Mouse (Mus musculus): ENCODE measurements at regions not wholly inside any gene's neighbourhood (a gene's known extent, or its start where the extent isn't known, plus 50 kb on each side); places are given as distances from the start of the nearest gene placed in this dataset.

GRCm38 (mm10) chr2:78539592-78540300 lies 328.2 kb upstream of the Ube2e3 start:
- no peak for TF ChIP-seq GATA1 (IDR thresholded peaks at IDR 0.05; ENCODE audit: low read length)

GRCm38 (mm10) chr2:78537574-78537973 lies 330.4 kb upstream of the Ube2e3 start:
- TF ChIP-seq GATA1 (IDR thresholded peaks at IDR 0.05; ENCODE audit: low read length) = no peak

- no peak for TF ChIP-seq GATA1 (IDR thresholded peaks at IDR 0.05; ENCODE audit: low read length)
These were observed 337.4 kb upstream of the Ube2e3 start for GRCm38 (mm10) chr2:78530535-78530934.

- no peak for TF ChIP-seq GATA1 (IDR thresholded peaks at IDR 0.05; ENCODE audit: low read length)
These were observed 347.5 kb upstream of the Ube2e3 start for GRCm38 (mm10) chr2:78520258-78521023.

- TF ChIP-seq GATA1 (IDR thresholded peaks at IDR 0.05; ENCODE audit: low read length) = no peak
These were observed 374.8 kb upstream of the Ube2e3 start for GRCm38 (mm10) chr2:78493115-78493514.

- no peak for TF ChIP-seq GATA1 (IDR thresholded peaks at IDR 0.05; ENCODE audit: low read length)
These were observed 387.9 kb upstream of the Ube2e3 start for GRCm38 (mm10) chr2:78480036-78480435.

GRCm38 (mm10) chr2:78459444-78459843 lies 408.5 kb upstream of the Ube2e3 start:
- TF ChIP-seq GATA1 (IDR thresholded peaks at IDR 0.05; ENCODE audit: low read length) = no peak

- TF ChIP-seq GATA1 (IDR thresholded peaks at IDR 0.05; ENCODE audit: low read length) = no peak
These were observed 414.5 kb upstream of the Ube2e3 start for GRCm38 (mm10) chr2:78453411-78453810.

- TF ChIP-seq GATA1 (IDR thresholded peaks at IDR 0.05; ENCODE audit: low read length) = no peak
These were observed 431.1 kb upstream of the Ube2e3 start for GRCm38 (mm10) chr2:78436816-78437215.

- no peak for TF ChIP-seq GATA1 (IDR thresholded peaks at IDR 0.05; ENCODE audit: low read length)
These were observed 432.9 kb upstream of the Ube2e3 start for GRCm38 (mm10) chr2:78435071-78435470.

- TF ChIP-seq GATA1 (IDR thresholded peaks at IDR 0.05; ENCODE audit: low read length) = no peak
These were observed 440.1 kb upstream of the Ube2e3 start for GRCm38 (mm10) chr2:78427659-78428336.

- no peak for TF ChIP-seq GATA1 (IDR thresholded peaks at IDR 0.05; ENCODE audit: low read length)
These were observed 449.2 kb upstream of the Ube2e3 start for GRCm38 (mm10) chr2:78418561-78419338.

- TF ChIP-seq GATA1 (IDR thresholded peaks at IDR 0.05; ENCODE audit: low read length) = no peak
These were observed 451.3 kb upstream of the Ube2e3 start for GRCm38 (mm10) chr2:78416574-78417109.

GRCm38 (mm10) chr2:78412985-78413384 lies 454.9 kb upstream of the Ube2e3 start:
- TF ChIP-seq GATA1 (IDR thresholded peaks at IDR 0.05; ENCODE audit: low read length) = no peak

GRCm38 (mm10) chr2:78403890-78404289 lies 457.7 kb upstream of the Cwc22 start:
- no peak for TF ChIP-seq GATA1 (IDR thresholded peaks at IDR 0.05; ENCODE audit: low read length)

All from G1E-ER4 (cell line).